ENCODE assay signal across 12 mouse cellular contexts in the genomic region with DNA sequence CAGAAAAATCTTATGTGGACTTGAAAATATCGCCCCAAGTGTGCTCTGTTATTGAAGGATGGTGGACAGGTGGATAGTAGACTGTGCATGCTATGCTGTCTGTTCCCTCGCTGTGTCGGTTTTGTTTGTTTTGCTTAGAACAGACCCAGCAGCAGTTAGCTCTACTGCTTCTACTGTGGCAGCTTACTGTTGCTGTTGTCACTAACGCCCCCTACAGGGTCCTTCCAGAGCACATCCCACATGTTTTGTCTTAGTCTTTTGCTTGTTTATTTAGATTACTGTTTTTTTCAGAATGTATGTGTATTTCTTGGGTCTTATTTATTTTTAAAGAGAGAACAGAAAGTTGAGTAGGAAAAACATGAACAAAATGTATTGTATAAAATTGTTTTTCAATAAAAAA. TPM values are rescaled to one million over a fixed set of nuclear protein-coding genes. Genes with fewer than 3 reads are reported as not detected.
A peak's percentile ranks its signal among the peaks of the same experiment; 100 is the strongest.
DNase-seq lines count a peak whose midpoint lies in the region; TF ChIP-seq lines count a peak whose summit lies in the region.
"Had no signal": no experiment of that assay in that cellular context is flagged by ENCODE, and none has a peak within 500 bp of the region (broad histone marks: within the 10 kb centered on the region; RNA-seq: fewer than 3 reads in every experiment).

No protein-coding gene starts in this region.

- 67% methylated on average over 4 of the region's 4 CpGs for WGBS in heart, adult 2 months

- H3K36me3 ChIP-seq in heart, adult 2 months (ENCODE audit: control insufficient read depth, insufficient read depth, low read length) = peaks cover 46% of the 10 kb centered on the region

- DNase-seq in heart, adult 2 months = no peak
- no peak for DNase-seq in heart, postnatal 25 days (ENCODE audit: low spot score)
- peak; percentile 18 for DNase-seq in lung, postnatal 36 days
- DNase-seq in lung, postnatal 25 days (ENCODE audit: low spot score) = no peak
- DNase-seq in NIH3T3 (ENCODE audit: low read depth) = peak; percentile 26
- DNase-seq in naive thymus-derived CD4-positive, alpha-beta T cell, adult 2 months (ENCODE audit: low read depth) = peak; percentile 25
- DNase-seq in adrenal gland, postnatal 25 days = no peak
- no peak for DNase-seq in adrenal gland, postnatal 10 days
- DNase-seq: cerebellum, adult 9-11 months had no signal

- no peak overlapping the region for H3K9ac ChIP-seq in heart, adult 2 months (ENCODE audit: low read depth, low read length)
- H3K9ac ChIP-seq: hindbrain, embryonic 14.5 days; lung, embryonic 15.5 days had no signal

- TF ChIP-seq EP300 in heart, adult 2 months (IDR thresholded peaks at IDR 0.05; ENCODE audit: insufficient read depth, low read depth, low read length) = no peak

- peak; percentile 43 for TF ChIP-seq CTCF in heart, adult 2 months (IDR thresholded peaks at IDR 0.05)

- intact Hi-C loops in heart, adult 2 months (cut with DNase I) = no loop called here
- intact Hi-C loops in heart, postnatal 25 days (cut with DNase I) = no loop called here

- peaks cover 4% of the 10 kb centered on the region for H3K4me1 ChIP-seq in heart, adult 2 months (ENCODE audit: control insufficient read depth, insufficient read depth, low read length)
- H3K4me1 ChIP-seq: heart, embryonic 10.5 days; lung, embryonic 15.5 days had no signal

- no peak overlapping the region for H3K4me3 ChIP-seq in heart, adult 2 months
- H3K4me3 ChIP-seq: heart, embryonic 10.5 days; lung, embryonic 15.5 days had no signal

- no peaks in the 10 kb centered on the region; the same call in 1 of the 2 replicates for H3K79me2 ChIP-seq in heart, adult 2 months (replicated peaks; ENCODE audit: control insufficient read depth, insufficient read depth, low read length)

- no peak for TF ChIP-seq POLR2A in heart, adult 2 months (IDR thresholded peaks at IDR 0.05; ENCODE audit: insufficient read depth, low read depth, low read length)

- no peak overlapping the region for H3K27ac ChIP-seq in heart, adult 2 months
- H3K27ac ChIP-seq: heart, embryonic 10.5 days; hindbrain, embryonic 14.5 days; lung, embryonic 15.5 days had no signal

- no peaks in the 10 kb centered on the region for H3K27me3 ChIP-seq in heart, adult 2 months (ENCODE audit: control insufficient read depth, insufficient read depth, low read length)
- H3K27me3 ChIP-seq: lung, embryonic 15.5 days had no signal

RNA-seq across cellular contexts. Expression of gene Uqcrc2, which starts 8.2 kb away (rescaled TPM):
- total RNA-seq in heart, adult 2 months (2021) = 1,000 to 10,000 TPM; 1,049 to 1,165 TPM
- polyA plus RNA-seq in heart, adult 2 months (2012; rRNA removed) = 476 and 1,108 TPM in 2 replicates
- total RNA-seq in heart, postnatal 25 days (2021) = 1,000 to 10,000 TPM; 1,144 to 1,191 TPM
- 319 and 341 TPM in 2 replicates for total RNA-seq in adrenal gland, postnatal 25 days (2021)
- total RNA-seq in adrenal gland, postnatal 10 days (2021) = 100 to 1,000 TPM; 743 to 828 TPM

RNA-seq across cellular contexts. Expression of gene Pdzd9, which starts 26.9 kb away (rescaled TPM):
- total RNA-seq in heart, adult 2 months (2021) = not detected
- not detected in 2 replicates for polyA plus RNA-seq in heart, adult 2 months (2012; rRNA removed)
- total RNA-seq in heart, postnatal 25 days (2021) = not detected
- total RNA-seq in adrenal gland, postnatal 25 days (2021) = not detected in 2 replicates
- total RNA-seq in adrenal gland, postnatal 10 days (2021) = not detected

RNA-seq across cellular contexts. Expression of gene Mosmo, which starts 34.2 kb away (rescaled TPM):
- total RNA-seq in heart, adult 2 months (2021) = 10 to 100 TPM; 27.8 to 29.6 TPM
- 27.5 and 32.0 TPM in 2 replicates for polyA plus RNA-seq in heart, adult 2 months (2012; rRNA removed)
- 10 to 100 TPM; 26.5 to 30.7 TPM for total RNA-seq in heart, postnatal 25 days (2021)
- 40.1 and 40.4 TPM in 2 replicates for total RNA-seq in adrenal gland, postnatal 25 days (2021)
- total RNA-seq in adrenal gland, postnatal 10 days (2021) = 10 to 100 TPM; 30.3 to 31.4 TPM

Comparison
In these comparisons a context has a peak if more than half of its experiments do, and no peak if none do; other contexts are left out.
1. DNase-seq: peak in lung, postnatal 36 days (single experiment), NIH3T3 (single experiment) and naive thymus-derived CD4-positive, alpha-beta T cell, adult 2 months (single experiment); none in heart, adult 2 months (0 of 2), heart, postnatal 25 days (single experiment), lung, postnatal 25 days (single experiment), adrenal gland, postnatal 25 days (single experiment) and adrenal gland, postnatal 10 days (single experiment).